Mouse (Mus musculus): Measurements from ENCODE around the gene Ifitm6. TPM values are rescaled to one million over a fixed set of nuclear protein-coding genes. Genes with fewer than 3 reads are reported as not detected.

Ifitm6 gene
- polyA plus RNA-seq, 1 experiment from 2014 or later = 1.5 TPM

DNA sequence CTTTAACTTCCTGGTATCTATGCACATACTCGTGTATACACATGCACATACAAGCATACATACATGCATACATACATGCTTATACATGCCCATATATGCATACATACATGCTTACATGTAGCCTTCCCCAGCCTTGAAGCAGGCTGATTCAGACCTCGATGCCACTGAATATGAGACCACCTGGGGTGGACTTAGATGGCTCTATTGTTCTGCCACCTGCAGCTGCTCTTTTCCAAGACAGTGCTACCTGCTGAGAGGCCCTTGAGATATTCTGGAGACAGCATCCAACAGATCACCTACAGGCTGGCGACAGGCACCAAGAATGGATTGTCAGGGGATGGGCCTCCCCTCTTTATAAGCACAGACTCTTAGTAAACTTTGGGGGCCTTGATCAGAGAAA, 12.7 kb upstream of the Ifitm6 start:
- peaks cover 7% of the 10 kb centered on the region; the same call in 1 of the 2 replicates for H3K4me1 ChIP-seq (ENCODE audit: insufficient read depth, low read length)
- H3K9me3 ChIP-seq (ENCODE audit: low read length) = no peaks in the 10 kb centered on the region
- H3K36me3 ChIP-seq (ENCODE audit: insufficient read depth, low read length) = no peaks in the 10 kb centered on the region
- H3K4me2 ChIP-seq (replicated peaks; ENCODE audit: low read depth, low read length) = no peak overlapping the region
- 62% methylated on average over 3 of the region's 3 CpGs for WGBS
- no peak overlapping the region for H3K27ac ChIP-seq (ENCODE audit: low read length)
- no peaks in the 10 kb centered on the region for H3K27me3 ChIP-seq (ENCODE audit: insufficient read depth, low read length)
- H3K4me3 ChIP-seq (ENCODE audit: low read length) = no peak overlapping the region
- ATAC-seq (ENCODE audit: low FRiP score, low TSS enrichment) = no peak
- no peak overlapping the region for H3K9ac ChIP-seq (replicated peaks; ENCODE audit: low read length)

DNA sequence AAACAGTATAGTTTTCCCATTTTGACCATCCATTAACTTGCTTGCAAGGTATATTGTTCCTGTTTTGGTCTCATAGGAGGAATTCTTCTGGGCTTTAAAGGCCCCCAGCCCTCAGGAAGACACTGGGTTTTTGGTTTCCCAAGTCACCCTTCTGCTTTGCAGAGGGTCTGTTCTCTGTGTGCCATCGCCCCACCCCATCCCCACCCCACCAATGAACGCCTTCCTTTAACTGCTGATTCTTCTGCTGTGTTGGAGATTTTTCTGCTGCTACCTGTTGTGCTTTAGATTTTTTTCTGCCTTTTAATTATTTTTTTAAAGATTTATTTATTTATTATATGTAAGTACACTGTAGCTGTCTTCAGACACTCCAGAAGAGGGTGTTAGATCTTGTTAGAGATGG, 11.1 kb upstream of the Ifitm6 start, which contains the start of gene Gm17387:
Gm17387 (plus strand) TSS at position 301 of the 400 bp plus-strand sequence.
- H3K4me2 ChIP-seq (replicated peaks; ENCODE audit: low read depth, low read length) = no peak within 1 kb of the TSS
- no peak within 1 kb of the TSS for H3K9ac ChIP-seq (replicated peaks; ENCODE audit: low read length)
- no peaks in the 10 kb centered on the region for H3K9me3 ChIP-seq (ENCODE audit: low read length)
- no peak within 1 kb of the TSS for H3K4me3 ChIP-seq (ENCODE audit: low read length)
- H3K36me3 ChIP-seq (ENCODE audit: insufficient read depth, low read length) = no peaks in the 10 kb centered on the region
- no peak for ATAC-seq (ENCODE audit: low FRiP score, low TSS enrichment)
- H3K4me1 ChIP-seq (ENCODE audit: insufficient read depth, low read length) = peaks cover 7% of the 10 kb centered on the region; the same call in 1 of the 2 replicates
- H3K27me3 ChIP-seq (ENCODE audit: insufficient read depth, low read length) = no peaks in the 10 kb centered on the region
- WGBS = 85% methylated on average over 2 of the region's 2 CpGs
- no peak within 1 kb of the TSS for H3K27ac ChIP-seq (ENCODE audit: low read length)

DNA sequence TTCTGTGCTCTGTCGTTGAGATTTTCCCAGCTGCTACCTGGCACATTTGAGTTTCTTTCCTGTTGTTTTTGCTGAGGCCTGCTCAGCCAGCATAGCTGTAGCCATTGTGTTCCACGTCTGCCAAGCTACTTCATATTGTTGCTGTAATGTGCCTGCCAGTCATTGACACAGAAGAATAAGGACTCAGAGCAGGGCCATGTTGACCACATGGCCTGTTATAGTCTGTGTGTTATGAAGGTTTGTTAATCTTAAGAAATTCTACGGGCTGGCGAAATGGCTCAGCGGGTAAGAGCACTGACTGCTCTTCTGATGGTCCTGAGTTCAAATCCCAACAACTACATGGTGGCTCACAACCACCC, 9.0 kb upstream of the Ifitm6 start:
- H3K9me3 ChIP-seq (ENCODE audit: low read length) = no peaks in the 10 kb centered on the region
- no peaks in the 10 kb centered on the region for H3K27me3 ChIP-seq (ENCODE audit: insufficient read depth, low read length)
- H3K9ac ChIP-seq (replicated peaks; ENCODE audit: low read length) = no peak overlapping the region
- WGBS = 71% methylated on average over 5 of the region's 5 CpGs
- no peaks in the 10 kb centered on the region for H3K36me3 ChIP-seq (ENCODE audit: insufficient read depth, low read length)
- H3K27ac ChIP-seq (ENCODE audit: low read length) = no peak overlapping the region
- peaks cover 7% of the 10 kb centered on the region; the same call in 1 of the 2 replicates for H3K4me1 ChIP-seq (ENCODE audit: insufficient read depth, low read length)
- no peak overlapping the region for H3K4me2 ChIP-seq (replicated peaks; ENCODE audit: low read depth, low read length)
- no peak for ATAC-seq (ENCODE audit: low FRiP score, low TSS enrichment)
- no peak overlapping the region for H3K4me3 ChIP-seq (ENCODE audit: low read length)

- Histone ChIP-seq H3K9me3 (ENCODE audit: low read length) (no peaks in the 10 kb centered on the region), H3K4me2 (replicated peaks; ENCODE audit: low read depth, low read length) (no peak overlapping the region), H3K27me3 (ENCODE audit: insufficient read depth, low read length) (no peaks in the 10 kb centered on the region), H3K9ac (replicated peaks; ENCODE audit: low read length) (no peak overlapping the region), H3K4me3 (ENCODE audit: low read length) (no peak overlapping the region), H3K4me1 (ENCODE audit: insufficient read depth, low read length) (peaks cover 7% of the 10 kb centered on the region; the same call in 1 of the 2 replicates), H3K36me3 (ENCODE audit: insufficient read depth, low read length) (no peaks in the 10 kb centered on the region), H3K27ac (ENCODE audit: low read length) (no peak overlapping the region)
- WGBS = 67% methylated on average over 6 of the region's 6 CpGs
- no peak for ATAC-seq (ENCODE audit: low FRiP score, low TSS enrichment)
Observed at GRCm38 (mm10) chr7:141026097-141026739, 8.5 kb upstream of the Ifitm6 start.

DNA sequence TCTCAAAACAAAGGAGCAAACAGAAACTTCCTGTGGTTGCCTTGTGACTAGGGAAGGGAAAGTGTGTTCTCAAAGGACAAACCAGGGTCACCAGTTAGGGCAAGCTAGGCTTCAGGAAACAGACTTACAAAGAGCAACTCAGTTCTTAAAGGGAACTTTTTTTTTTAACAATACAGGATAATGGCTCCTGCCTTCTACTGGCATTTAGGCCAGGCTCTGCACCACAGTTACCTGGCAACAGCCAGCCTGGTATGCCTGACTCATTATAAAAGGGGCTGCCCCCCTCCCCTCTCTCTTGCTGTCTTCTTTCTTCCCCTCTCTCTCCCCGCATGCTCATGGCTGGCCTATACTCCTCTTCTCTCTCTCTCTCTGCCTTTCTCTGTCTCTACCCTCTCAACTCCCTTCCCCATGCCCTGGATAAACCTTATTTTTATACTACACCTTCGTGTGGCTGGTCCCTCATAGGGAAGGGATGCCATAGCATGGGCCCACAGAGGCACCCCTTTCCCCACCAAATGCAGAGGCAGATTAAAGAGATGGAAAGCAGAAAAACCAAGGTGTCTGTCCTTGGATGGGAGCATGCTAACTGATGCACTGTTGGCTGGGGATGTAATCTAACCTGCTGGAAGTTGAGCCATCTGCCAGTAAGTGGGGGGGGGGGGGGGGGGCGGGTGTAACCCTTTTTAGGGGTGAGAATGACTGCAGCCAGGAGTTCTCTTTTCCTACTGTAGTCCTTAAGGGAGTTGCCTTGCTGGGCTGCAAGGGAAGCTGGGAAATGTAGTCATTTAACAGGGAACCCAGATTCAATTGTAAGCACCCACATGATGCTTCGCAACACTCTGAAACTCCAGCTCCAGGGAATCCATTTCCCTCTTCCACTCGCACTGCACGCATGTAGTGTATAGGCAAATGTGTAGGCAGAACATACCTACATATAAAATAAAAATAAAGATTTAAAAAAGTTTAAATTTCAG, 7.4 kb upstream of the Ifitm6 start:
- Histone ChIP-seq H3K27me3 (ENCODE audit: insufficient read depth, low read length) (no peaks in the 10 kb centered on the region), H3K4me3 (ENCODE audit: low read length) (no peak overlapping the region), H3K4me2 (replicated peaks; ENCODE audit: low read depth, low read length) (no peak overlapping the region), H3K4me1 (ENCODE audit: insufficient read depth, low read length) (peaks cover 7% of the 10 kb centered on the region; the same call in 1 of the 2 replicates), H3K27ac (ENCODE audit: low read length) (peak overlapping the region; percentile 2; the same call in 1 of the 2 replicates), H3K9me3 (ENCODE audit: low read length) (no peaks in the 10 kb centered on the region), H3K9ac (replicated peaks; ENCODE audit: low read length) (no peak overlapping the region), H3K36me3 (ENCODE audit: insufficient read depth, low read length) (no peaks in the 10 kb centered on the region)
- 54% methylated on average over 6 of the region's 6 CpGs for WGBS
- no peak for ATAC-seq (ENCODE audit: low FRiP score, low TSS enrichment)

- Histone ChIP-seq H3K4me2 (replicated peaks; ENCODE audit: low read depth, low read length) (no peak overlapping the region), H3K4me3 (ENCODE audit: low read length) (no peak overlapping the region), H3K27me3 (ENCODE audit: insufficient read depth, low read length) (no peaks in the 10 kb centered on the region), H3K27ac (ENCODE audit: low read length) (no peak overlapping the region), H3K9me3 (ENCODE audit: low read length) (no peaks in the 10 kb centered on the region), H3K4me1 (ENCODE audit: insufficient read depth, low read length) (peaks cover 7% of the 10 kb centered on the region; the same call in 1 of the 2 replicates), H3K9ac (replicated peaks; ENCODE audit: low read length) (no peak overlapping the region), H3K36me3 (ENCODE audit: insufficient read depth, low read length) (no peaks in the 10 kb centered on the region)
- no peak for ATAC-seq (ENCODE audit: low FRiP score, low TSS enrichment)
- 79% methylated on average over 14 of the region's 14 CpGs for WGBS
Observed at GRCm38 (mm10) chr7:141021489-141022449, 4.0 kb upstream of the Ifitm6 start.

- H3K27me3 ChIP-seq (ENCODE audit: insufficient read depth, low read length) = no peaks in the 10 kb centered on the region
- H3K36me3 ChIP-seq (ENCODE audit: insufficient read depth, low read length) = no peaks in the 10 kb centered on the region
- H3K9ac ChIP-seq (replicated peaks; ENCODE audit: low read length) = no peak overlapping the region
- no peak overlapping the region for H3K4me3 ChIP-seq (ENCODE audit: low read length)
- H3K4me1 ChIP-seq (ENCODE audit: insufficient read depth, low read length) = no peaks in the 10 kb centered on the region
- ATAC-seq (ENCODE audit: low FRiP score, low TSS enrichment) = no peak
- no peak overlapping the region for H3K4me2 ChIP-seq (replicated peaks; ENCODE audit: low read depth, low read length)
- H3K27ac ChIP-seq (ENCODE audit: low read length) = no peak overlapping the region
- WGBS = 92% methylated on average over 5 of the region's 5 CpGs
- H3K9me3 ChIP-seq (ENCODE audit: low read length) = no peaks in the 10 kb centered on the region
Observed at GRCm38 (mm10) chr7:141019028-141019427, 1.3 kb upstream of the Ifitm6 start.

- 83% methylated on average over 10 of the region's 10 CpGs for WGBS
- no peaks in the 10 kb centered on the region for H3K36me3 ChIP-seq (ENCODE audit: insufficient read depth, low read length)
- ATAC-seq (ENCODE audit: low FRiP score, low TSS enrichment) = no peak
Observed at GRCm38 (mm10) chr7:141016707-141017697, 722 bp downstream of the Ifitm6 start.

More at GRCm38 (mm10) chr7:141016707-141017697, 722 bp downstream of the Ifitm6 start:
- H3K27me3 ChIP-seq (ENCODE audit: insufficient read depth, low read length) = no peaks in the 10 kb centered on the region
- H3K9ac ChIP-seq (replicated peaks; ENCODE audit: low read length) = no peak overlapping the region
- no peaks in the 10 kb centered on the region for H3K4me1 ChIP-seq (ENCODE audit: insufficient read depth, low read length)
- H3K4me3 ChIP-seq (ENCODE audit: low read length) = no peak overlapping the region
- H3K9me3 ChIP-seq (ENCODE audit: low read length) = no peaks in the 10 kb centered on the region
- H3K4me2 ChIP-seq (replicated peaks; ENCODE audit: low read depth, low read length) = no peak overlapping the region
- H3K27ac ChIP-seq (ENCODE audit: low read length) = no peak overlapping the region

Measured in kidney, embryonic 16.5 days (tissue).